Mouse (Mus musculus) granulocyte monocyte progenitor cell, adult 5-6 weeks (primary cell): ENCODE results near the gene 4931409K22Rik. TPM values are rescaled to one million over a fixed set of nuclear protein-coding genes. Genes with fewer than 3 reads are reported as not detected.
A peak's percentile ranks its signal among the peaks of the same experiment; 100 is the strongest.

ENCODE experiments used
- ATAC-seq: replicated peaks from 2 replicates; pipeline ENCODE4 v1.8.0; 2016; ENCODE audit warnings: mild to moderate bottlenecking, moderate TSS enrichment, inconsistent platforms; ENCODE audit not compliant: poor library complexity, severe bottlenecking
- total RNA-seq, 2 experiments: library from RNA; stranded (forward) in 1 of 2; stranded (reverse) in 1 of 2; fragments of 200-712, 200-1000 nt in 1 of 2; fragments of >200 nt in 1 of 2; fragmentation: Nextera tagmentation in 1 of 2; gene quantifications; 2 replicates each; pipeline ENCODE4 v1.2.3; 2014 to 2017

The 4931409K22Rik gene
- total RNA-seq (2014; fragmentation: Nextera tagmentation) (not detected in 2 replicates), total RNA-seq (2017) (not detected in 2 replicates)

- ATAC-seq: no peak
These were observed at the start of gene 4931409K22Rik for GRCm38 (mm10) chr5:24556709-24557108. TSS of gene 4931409K22Rik (minus strand) at chr5:24556809.

GRCm38 (mm10) chr5:24605980-24606665 is 49.5 kb upstream of the 4931409K22Rik start:
- no peak for ATAC-seq

GRCm38 (mm10) chr5:24605321-24605979 is 48.8 kb upstream of the 4931409K22Rik start:
- no peak for ATAC-seq

GRCm38 (mm10) chr5:24604656-24605100 is 48.1 kb upstream of the 4931409K22Rik start:
- ATAC-seq: peak; percentile 31

- 0 out of 2 replicates have a peak, but pooled peaks have one; percentile 2 for ATAC-seq
These were observed 47.6 kb upstream of the 4931409K22Rik start for GRCm38 (mm10) chr5:24604080-24604655.

- ATAC-seq: no peak
These were observed 46.9 kb upstream of the 4931409K22Rik start for GRCm38 (mm10) chr5:24603431-24604010.

- ATAC-seq: peak; percentile 17; the same call in 1 of the 2 replicates
These were observed 46.2 kb upstream of the 4931409K22Rik start for GRCm38 (mm10) chr5:24602751-24603343.

GRCm38 (mm10) chr5:24601911-24602750 is 45.5 kb upstream of the 4931409K22Rik start:
- ATAC-seq: 0 out of 2 replicates have a peak, but pooled peaks have one; percentile 12

- no peak for ATAC-seq
These were observed 44.6 kb upstream of the 4931409K22Rik start for GRCm38 (mm10) chr5:24601071-24601835.

- ATAC-seq: no peak
These were observed 43.6 kb upstream of the 4931409K22Rik start for GRCm38 (mm10) chr5:24600236-24600635.

- ATAC-seq: no peak
These were observed 42.5 kb upstream of the 4931409K22Rik start for GRCm38 (mm10) chr5:24599137-24599536.

GRCm38 (mm10) chr5:24598570-24599006 is 42.0 kb upstream of the 4931409K22Rik start:
- ATAC-seq: peak; percentile 57

GRCm38 (mm10) chr5:24597901-24598569 is 41.4 kb upstream of the 4931409K22Rik start:
- no peak for ATAC-seq

GRCm38 (mm10) chr5:24597221-24597728 is 40.7 kb upstream of the 4931409K22Rik start:
- peak; percentile 55 for ATAC-seq

- peak; percentile 20; the same call in 1 of the 2 replicates for ATAC-seq
These were observed 40.0 kb upstream of the 4931409K22Rik start for GRCm38 (mm10) chr5:24596519-24597171.

GRCm38 (mm10) chr5:24595786-24596380 is 39.3 kb upstream of the 4931409K22Rik start:
- ATAC-seq: no peak

GRCm38 (mm10) chr5:24595261-24595660 is 38.7 kb upstream of the 4931409K22Rik start:
- ATAC-seq: no peak
